Mouse (Mus musculus) midbrain, embryonic 16.5 days (tissue): ENCODE results near the gene Vstm4. TPM values are rescaled to one million over a fixed set of nuclear protein-coding genes. Genes with fewer than 3 reads are reported as not detected.

ENCODE experiments used
- ATAC-seq: fragments of 200-750 bp; cut with Nextera tagmentation; 2 replicates; pipeline ENCODE4 v1.8.0; 2017; ENCODE audit warnings: moderate TSS enrichment
- H3K27ac ChIP-seq: fragments of 300-500 bp; sonication (generic); 2 replicates; pipeline ENCODE4 v1.5.1; 2014; ENCODE audit warnings: mild to moderate bottlenecking, low read length, mixed read lengths
- H3K27me3 ChIP-seq: fragments of 300-500 bp; sonication (generic); 2 replicates; pipeline ENCODE4 v1.6.1; 2014; ENCODE audit warnings: low read depth, low read length, mixed read lengths; ENCODE audit not compliant: control insufficient read depth, insufficient read depth
- H3K36me3 ChIP-seq: fragments of 300-500 bp; sonication (generic); 2 replicates; pipeline ENCODE4 v1.6.1; 2014; ENCODE audit warnings: mild to moderate bottlenecking, low read length, moderate library complexity, mixed read lengths; ENCODE audit not compliant: control insufficient read depth, insufficient read depth
- H3K4me1 ChIP-seq: fragments of 300-500 bp; sonication (generic); 2 replicates; pipeline ENCODE4 v1.6.1; 2014; ENCODE audit warnings: mild to moderate bottlenecking, low read length, mixed read lengths; ENCODE audit not compliant: control insufficient read depth, insufficient read depth
- H3K4me2 ChIP-seq: fragments of 300-500 bp; sonication (generic); 2 replicates; pipeline ENCODE4 v1.6.1; 2014; ENCODE audit warnings: mild to moderate bottlenecking, low read length, mixed read lengths
- H3K4me3 ChIP-seq: fragments of 300-500 bp; sonication (generic); 2 replicates; pipeline ENCODE4 v1.5.1; 2014; ENCODE audit warnings: low read depth, mild to moderate bottlenecking, low read length, moderate library complexity, mixed read lengths
- H3K9ac ChIP-seq: fragments of 300-500 bp; sonication (generic); 2 replicates; pipeline ENCODE4 v1.6.1; 2014; ENCODE audit warnings: low read depth, low read length, mixed read lengths
- H3K9me3 ChIP-seq: fragments of 300-500 bp; sonication (generic); replicated peaks from 2 replicates; pipeline ENCODE4 v1.6.1; 2014; ENCODE audit warnings: mild to moderate bottlenecking, low read length, mixed read lengths; ENCODE audit not compliant: control insufficient read depth, poor library complexity, severe bottlenecking
- WGBS: fragments of 180-500 bp; shearing (Covaris S2); extraction: QIAGEN DNeasy Blood & Tissue Kit; methylation state at CpG from one replicate; pipeline ENCODE4 v1.1.7; 2014; 5-methylcytosine and 5-hydroxymethylcytosine counted together
- polyA plus RNA-seq: library from polyadenylated mRNA; unstranded; fragments of >200 nt; fragmentation: Nextera tagmentation; extraction: Ambion mirVana; gene quantifications from 2 replicates; pipeline ENCODE4 v1.2.1, GENCODE M21; 2015

Vstm4 gene
- polyA plus RNA-seq, 1 experiment from 2014 or later: 12.0 TPM

GRCm38 (mm10) chr14:32909112-32909511, 52.6 kb downstream of the Vstm4 start:
- Histone ChIP-seq H3K27ac (no peak overlapping the region), H3K4me2 (no peak overlapping the region), H3K4me1 (no peaks in the 10 kb centered on the region), H3K9ac (no peak overlapping the region), H3K36me3 (no peaks in the 10 kb centered on the region), H3K4me3 (no peak overlapping the region), H3K27me3 (no peaks in the 10 kb centered on the region), H3K9me3 (no peaks in the 10 kb centered on the region)
- WGBS: 91% methylated on average over 6 of the region's 6 CpGs
- ATAC-seq: no peak

DNA sequence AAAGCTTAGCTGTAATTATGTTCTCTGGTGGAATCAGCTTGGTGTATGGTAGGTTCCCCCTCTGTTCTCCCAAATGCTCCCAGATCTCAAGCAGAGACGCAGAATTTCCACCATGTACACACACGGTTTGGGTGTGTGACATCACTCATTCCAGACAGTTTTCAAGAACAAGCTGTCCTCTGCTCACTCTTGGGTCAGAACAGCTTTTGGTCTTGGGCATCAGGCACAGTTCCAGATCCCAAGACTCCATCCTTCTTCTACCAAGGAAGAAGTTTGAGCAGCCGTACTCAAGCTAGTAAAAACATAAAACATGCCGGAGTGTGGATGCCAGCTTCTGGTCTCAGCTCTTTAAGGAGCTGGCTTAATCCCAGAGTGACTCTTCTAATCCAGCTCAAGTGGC, 54.6 kb downstream of the Vstm4 start:
- H3K27me3 ChIP-seq: no peaks in the 10 kb centered on the region
- no peak overlapping the region for H3K9ac ChIP-seq
- no peaks in the 10 kb centered on the region for H3K4me1 ChIP-seq
- H3K4me2 ChIP-seq: no peak overlapping the region
- no peak overlapping the region for H3K4me3 ChIP-seq
- H3K27ac ChIP-seq: no peak overlapping the region
- WGBS: 91% methylated on average over 4 of the region's 4 CpGs
- no peaks in the 10 kb centered on the region for H3K9me3 ChIP-seq
- no peaks in the 10 kb centered on the region for H3K36me3 ChIP-seq
- no peak for ATAC-seq

GRCm38 (mm10) chr14:32915360-32915759, 58.8 kb downstream of the Vstm4 start:
- WGBS: 39% methylated on average over 2 of the region's 2 CpGs
- Histone ChIP-seq H3K4me2 (no peak overlapping the region), H3K4me1 (no peaks in the 10 kb centered on the region), H3K4me3 (no peak overlapping the region), H3K27me3 (no peaks in the 10 kb centered on the region), H3K9me3 (no peaks in the 10 kb centered on the region), H3K36me3 (no peaks in the 10 kb centered on the region), H3K27ac (no peak overlapping the region), H3K9ac (no peak overlapping the region)
- no peak for ATAC-seq

- Histone ChIP-seq H3K4me1 (no peaks in the 10 kb centered on the region), H3K27me3 (no peaks in the 10 kb centered on the region), H3K4me3 (no peak overlapping the region), H3K36me3 (no peaks in the 10 kb centered on the region), H3K9me3 (no peaks in the 10 kb centered on the region), H3K4me2 (no peak overlapping the region), H3K9ac (no peak overlapping the region), H3K27ac (no peak overlapping the region)
- 97% methylated on average over 1 of the region's 1 CpGs for WGBS
- no peak for ATAC-seq
Observed at GRCm38 (mm10) chr14:32917919-32918318, 61.4 kb downstream of the Vstm4 start.

DNA sequence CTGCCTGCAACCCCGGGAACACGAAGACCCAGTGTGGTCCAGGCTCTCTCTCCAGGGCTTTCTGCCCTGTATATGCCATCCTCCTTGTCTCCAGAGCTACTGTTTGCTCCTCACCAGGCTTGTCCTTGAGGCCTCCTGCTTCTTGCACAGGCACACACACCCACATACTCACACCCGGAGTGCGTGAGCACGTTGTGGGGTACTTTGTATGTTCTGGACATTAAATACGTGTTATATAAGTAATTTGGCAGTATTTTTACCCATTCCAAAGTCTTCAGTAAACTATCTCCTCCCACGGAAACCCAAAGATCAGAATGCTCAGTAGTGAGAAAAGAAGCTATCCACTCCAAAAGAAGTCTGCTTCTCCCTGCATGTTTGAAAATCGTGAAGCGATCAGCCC, 67.3 kb downstream of the Vstm4 start:
- Histone ChIP-seq H3K27ac (no peak overlapping the region), H3K36me3 (no peaks in the 10 kb centered on the region), H3K27me3 (no peaks in the 10 kb centered on the region), H3K4me2 (no peak overlapping the region), H3K4me1 (no peaks in the 10 kb centered on the region), H3K4me3 (no peak overlapping the region), H3K9ac (no peak overlapping the region), H3K9me3 (no peaks in the 10 kb centered on the region)
- ATAC-seq: no peak
- 89% methylated on average over 9 of the region's 9 CpGs for WGBS

DNA sequence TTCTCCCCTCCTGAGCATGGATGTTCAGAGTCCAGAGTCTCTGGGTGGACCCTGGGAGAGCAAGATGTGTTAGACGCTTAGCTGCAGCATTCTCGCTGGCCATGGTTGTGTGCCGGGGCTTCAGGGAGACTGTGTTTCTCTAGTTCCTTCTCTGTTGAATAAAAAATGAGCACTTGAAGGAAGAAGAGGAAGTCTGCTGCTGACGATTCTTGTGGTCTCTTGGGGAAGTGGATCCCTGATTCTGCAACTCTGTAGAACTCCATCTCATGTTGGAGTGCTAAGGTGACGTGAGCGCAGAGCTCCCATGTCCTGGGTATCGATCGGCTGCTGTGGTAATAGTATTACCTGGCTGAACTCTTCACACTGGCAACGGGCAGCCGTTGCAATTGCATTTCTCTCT, 75.2 kb downstream of the Vstm4 start:
- H3K36me3 ChIP-seq: no peaks in the 10 kb centered on the region
- H3K27me3 ChIP-seq: no peaks in the 10 kb centered on the region
- H3K4me3 ChIP-seq: no peak overlapping the region
- no peaks in the 10 kb centered on the region for H3K4me1 ChIP-seq
- 86% methylated on average over 10 of the region's 10 CpGs for WGBS
- H3K9me3 ChIP-seq: no peaks in the 10 kb centered on the region
- H3K27ac ChIP-seq: no peak overlapping the region
- no peak overlapping the region for H3K4me2 ChIP-seq
- ATAC-seq: no peak
- no peak overlapping the region for H3K9ac ChIP-seq

GRCm38 (mm10) chr14:32932220-32932619, 75.7 kb downstream of the Vstm4 start:
- ATAC-seq: no peak
- no peaks in the 10 kb centered on the region for H3K4me1 ChIP-seq
- H3K27ac ChIP-seq: no peak overlapping the region
- H3K9ac ChIP-seq: no peak overlapping the region
- no peaks in the 10 kb centered on the region for H3K27me3 ChIP-seq
- 89% methylated on average over 8 of the region's 8 CpGs for WGBS
- H3K36me3 ChIP-seq: no peaks in the 10 kb centered on the region
- no peak overlapping the region for H3K4me3 ChIP-seq
- no peak overlapping the region for H3K4me2 ChIP-seq
- no peaks in the 10 kb centered on the region for H3K9me3 ChIP-seq

GRCm38 (mm10) chr14:32934064-32934463, 77.5 kb downstream of the Vstm4 start:
- Histone ChIP-seq H3K4me1 (no peaks in the 10 kb centered on the region), H3K27ac (no peak overlapping the region), H3K4me2 (no peak overlapping the region), H3K36me3 (no peaks in the 10 kb centered on the region), H3K9me3 (no peaks in the 10 kb centered on the region), H3K4me3 (no peak overlapping the region), H3K27me3 (no peaks in the 10 kb centered on the region), H3K9ac (no peak overlapping the region)
- whole genome bisulfite sequencing: 79% methylated on average over 6 of the region's 6 CpGs
- ATAC-seq: no peak

DNA sequence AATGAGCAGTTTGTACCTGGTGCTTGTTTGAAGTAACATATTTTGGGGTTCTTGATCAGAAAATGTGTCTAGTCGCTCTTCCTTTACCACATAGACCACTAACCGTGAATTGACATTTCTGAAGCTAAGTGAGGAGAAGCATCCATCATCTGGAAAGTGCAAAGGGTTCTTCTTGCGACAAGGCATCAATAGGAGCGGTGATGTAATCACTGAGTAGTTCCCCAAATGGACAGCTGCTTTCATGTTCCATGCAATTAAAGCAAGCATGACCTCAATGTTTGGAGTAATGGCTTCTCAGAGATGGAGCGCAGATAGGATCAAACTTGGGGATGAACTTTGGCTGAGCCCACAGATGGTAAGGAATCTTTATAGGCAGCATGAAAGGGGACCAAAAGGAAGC, 82.7 kb downstream of the Vstm4 start:
- Histone ChIP-seq H3K9me3 (no peaks in the 10 kb centered on the region), H3K27me3 (no peaks in the 10 kb centered on the region), H3K4me1 (no peaks in the 10 kb centered on the region), H3K36me3 (no peaks in the 10 kb centered on the region), H3K4me2 (no peak overlapping the region), H3K9ac (no peak overlapping the region), H3K4me3 (no peak overlapping the region), H3K27ac (no peak overlapping the region)
- no peak for ATAC-seq
- WGBS: 88% methylated on average over 5 of the region's 5 CpGs

DNA sequence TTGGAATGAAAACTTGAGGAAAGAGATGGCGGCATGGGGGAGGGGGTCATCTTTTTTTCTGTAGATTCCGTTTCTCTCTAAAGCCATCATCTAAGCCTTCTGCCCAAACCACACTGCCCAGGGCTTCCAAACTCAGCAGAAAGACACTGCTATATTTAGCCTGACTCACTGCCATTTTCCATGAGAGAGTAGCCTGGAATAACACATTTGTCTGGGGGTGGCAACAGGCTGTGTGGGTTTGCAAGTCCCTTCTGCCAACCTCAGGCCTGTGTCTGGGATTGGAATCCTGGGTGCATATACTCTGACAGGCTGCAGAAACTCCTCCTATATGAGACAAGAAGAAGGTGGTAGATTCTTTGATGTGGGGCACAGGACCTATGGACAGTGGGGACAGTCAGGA, 91.0 kb downstream of the Vstm4 start:
- Histone ChIP-seq H3K36me3 (no peaks in the 10 kb centered on the region), H3K4me2 (no peak overlapping the region), H3K9ac (no peak overlapping the region), H3K4me3 (no peak overlapping the region), H3K9me3 (no peaks in the 10 kb centered on the region), H3K27ac (no peak overlapping the region), H3K4me1 (peaks cover 4% of the 10 kb centered on the region), H3K27me3 (no peaks in the 10 kb centered on the region; the same call in 1 of the 2 replicates)
- ATAC-seq: no peak
- 95% methylated on average over 2 of the region's 2 CpGs for WGBS
